Mouse (Mus musculus) T-helper 2 cell (primary cell): ENCODE results near the gene Pidd1.
"Not testable (repeated sequence)": the region's sequence is repeated elsewhere in the genome, so short reads cannot be mapped to it uniquely, and the experiment has no call there.

ENCODE experiments used
- in situ Hi-C: fragments of 300-600 bp; cut with MboI, MseI; formaldehyde crosslinking; loops from one replicate; pipeline ENCODE4 v1.15.1; 2025; ENCODE audit warnings: high pct_unique_total_duplicates

Gene Pidd1

DNA sequence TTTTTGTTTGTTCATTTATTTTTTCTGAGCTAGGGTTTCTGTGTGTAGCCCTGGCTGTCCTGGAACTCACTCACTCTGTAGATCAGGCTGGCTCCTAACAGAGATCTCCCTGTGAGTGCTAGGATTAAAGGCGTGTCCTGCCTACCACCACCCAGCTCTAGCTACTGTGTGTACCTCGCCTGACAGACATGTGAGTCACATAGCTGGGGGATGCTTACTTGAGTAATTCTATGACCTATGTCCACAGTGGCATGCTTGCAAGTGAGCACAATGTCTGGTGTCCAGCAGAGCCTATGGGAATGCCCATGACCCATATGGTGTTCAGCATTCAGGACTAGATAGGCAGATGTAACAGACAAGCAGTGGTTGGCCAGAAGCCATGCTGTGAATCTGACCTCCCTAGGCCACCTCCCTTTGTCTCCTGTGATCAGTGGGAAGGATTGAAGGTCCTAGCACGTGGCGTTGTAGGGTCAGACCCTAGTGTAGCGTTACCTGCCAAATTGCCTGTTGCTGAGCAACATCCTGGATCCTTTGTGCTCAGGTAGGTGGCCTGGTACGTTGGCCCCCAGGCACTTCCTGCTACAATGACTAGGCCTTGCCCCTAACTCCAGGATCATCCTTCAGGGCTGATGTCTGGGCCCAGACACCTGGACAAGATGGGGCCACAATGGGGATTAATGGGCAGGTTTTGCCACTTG lies 27.5 kb downstream of the Pidd1 start:
- in situ Hi-C loops: no loop called here

- in situ Hi-C loops: no loop called here
Measured at GRCm38 (mm10) chr7:141413809-141414584, 29.8 kb downstream of the Pidd1 start, which contains the start of gene Gatd1. Gene Gatd1 (minus strand): TSS chr7:141414136.

DNA sequence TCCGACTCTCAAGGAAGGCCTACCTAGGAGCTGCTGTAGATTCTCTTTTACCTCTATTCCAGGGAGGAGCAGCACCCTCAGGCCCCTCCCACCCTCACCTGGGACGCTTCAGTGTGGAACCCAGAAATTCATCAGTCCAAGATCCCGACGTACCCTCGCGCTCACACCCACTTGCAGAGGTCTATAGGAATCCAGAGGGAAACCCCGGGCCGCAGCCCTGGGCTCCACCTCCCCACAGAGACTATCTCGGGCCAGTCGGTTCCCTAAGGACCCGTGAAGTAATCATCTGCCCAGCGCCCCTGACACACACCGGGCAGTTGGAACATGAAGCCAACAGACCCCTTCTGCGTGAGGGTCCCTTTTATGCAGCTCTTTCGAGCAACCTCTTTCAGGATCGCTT lies 30.5 kb downstream of the Pidd1 start:
- in situ Hi-C loops: no loop called here

GRCm38 (mm10) chr7:141411667-141412066 lies 32.2 kb downstream of the Pidd1 start:
- in situ Hi-C loops: no loop called here

- in situ Hi-C loops: no loop called here
Measured at GRCm38 (mm10) chr7:141410631-141411030, 33.2 kb downstream of the Pidd1 start.

DNA sequence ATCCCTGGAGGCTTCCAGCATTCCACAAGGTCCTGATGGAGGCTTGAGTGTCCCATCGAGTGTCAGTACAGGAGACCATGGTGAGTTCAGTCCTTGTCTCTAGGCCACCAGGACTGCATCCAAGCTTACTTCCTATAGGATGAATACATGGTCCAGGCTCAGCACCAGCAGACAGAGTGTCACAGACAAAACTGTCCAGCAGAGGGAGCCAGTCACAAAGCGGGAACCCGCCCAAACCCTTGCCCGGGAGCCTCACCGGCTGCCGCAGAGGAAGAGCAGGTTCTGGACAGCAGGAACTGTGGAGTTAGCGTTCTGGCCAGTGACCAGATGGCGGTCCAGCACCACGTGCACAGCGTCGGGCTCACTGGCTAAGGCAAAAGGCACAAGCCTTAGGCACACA lies 35.0 kb downstream of the Pidd1 start:
- in situ Hi-C loops: no loop called here

DNA sequence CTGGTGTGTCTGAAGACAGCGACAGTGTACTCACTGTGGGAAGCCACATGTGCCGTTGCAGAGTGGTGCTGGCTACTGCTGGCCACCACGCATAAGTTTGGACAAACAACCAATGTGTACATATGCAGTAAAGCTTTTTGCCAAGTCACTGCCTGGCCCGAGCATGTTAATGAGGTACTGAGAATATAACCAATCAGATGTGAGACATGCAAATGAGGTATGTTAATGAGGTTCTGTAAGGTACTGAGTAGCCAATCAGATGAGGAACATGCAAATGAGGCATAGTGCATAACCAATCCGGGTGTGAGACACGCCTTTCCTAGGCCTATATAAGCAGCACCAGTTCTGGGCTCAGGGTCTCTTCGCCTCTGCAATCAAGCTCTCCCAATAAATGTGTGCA lies 36.2 kb downstream of the Pidd1 start:
- in situ Hi-C loops: not testable (repeated sequence)

DNA sequence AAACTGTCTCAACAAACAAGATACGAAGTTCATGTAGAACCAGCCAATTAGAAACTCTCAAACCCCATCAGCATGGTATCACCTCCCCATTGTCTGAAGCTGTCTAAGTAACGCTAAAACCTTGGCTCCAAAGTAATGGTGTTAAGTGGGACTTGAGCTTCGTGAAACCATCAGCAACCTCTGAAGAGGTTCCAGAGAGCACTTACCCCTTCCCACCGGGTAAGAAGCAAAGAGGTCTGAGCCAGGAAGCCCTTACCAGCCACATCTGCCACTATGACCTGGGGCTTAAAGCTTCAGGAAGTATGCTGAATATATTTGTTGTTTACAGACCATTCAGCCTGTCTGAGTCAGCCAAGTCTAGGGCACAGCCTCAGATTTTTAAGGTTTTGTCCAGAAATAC lies 38.4 kb downstream of the Pidd1 start:
- in situ Hi-C loops: no loop called here

DNA sequence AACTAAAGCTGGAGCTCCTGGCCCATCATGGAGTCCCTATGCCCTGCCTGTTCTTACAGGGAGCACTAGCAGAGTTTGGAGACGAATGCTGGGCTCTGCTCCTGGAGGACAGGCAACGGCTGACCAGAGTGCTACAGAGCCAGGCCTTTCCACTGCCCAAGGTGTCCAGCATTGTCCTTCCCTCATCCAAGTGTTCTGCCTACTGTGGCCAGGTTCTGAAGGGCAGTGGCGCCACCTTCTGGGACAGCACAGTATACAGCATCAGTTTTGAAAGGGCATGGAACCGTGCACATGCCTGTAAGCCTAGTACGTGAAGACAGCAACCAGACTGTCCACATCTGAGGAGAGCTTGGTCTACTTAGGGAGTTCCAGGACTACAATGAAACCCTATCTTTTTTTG lies 40.5 kb downstream of the Pidd1 start:
- in situ Hi-C loops: no loop called here

GRCm38 (mm10) chr7:141395348-141395747 lies 48.5 kb downstream of the Pidd1 start:
- in situ Hi-C loops: no loop called here

DNA sequence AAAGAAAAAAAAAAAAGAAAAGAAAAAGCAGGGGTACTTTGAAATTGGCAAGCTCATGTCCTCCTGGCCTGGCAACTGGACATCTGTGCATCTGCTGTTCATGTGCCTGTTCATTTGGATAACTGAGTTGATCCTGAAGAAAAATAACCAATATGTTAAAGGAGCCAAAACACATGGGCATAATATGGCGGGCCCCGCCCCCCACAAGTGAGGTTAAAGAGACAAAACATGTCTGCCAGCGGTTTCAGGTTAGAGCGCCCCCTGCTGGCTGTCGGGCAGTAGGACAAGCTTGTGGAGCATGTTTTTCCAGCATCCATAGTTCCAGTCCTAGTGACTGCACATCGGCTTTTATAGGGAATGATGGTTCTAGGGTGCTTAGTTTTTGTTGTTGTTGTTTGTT lies 49.1 kb downstream of the Pidd1 start:
- in situ Hi-C loops: no loop called here

GRCm38 (mm10) chr7:141394158-141394557 lies 49.7 kb downstream of the Pidd1 start:
- in situ Hi-C loops: no loop called here

DNA sequence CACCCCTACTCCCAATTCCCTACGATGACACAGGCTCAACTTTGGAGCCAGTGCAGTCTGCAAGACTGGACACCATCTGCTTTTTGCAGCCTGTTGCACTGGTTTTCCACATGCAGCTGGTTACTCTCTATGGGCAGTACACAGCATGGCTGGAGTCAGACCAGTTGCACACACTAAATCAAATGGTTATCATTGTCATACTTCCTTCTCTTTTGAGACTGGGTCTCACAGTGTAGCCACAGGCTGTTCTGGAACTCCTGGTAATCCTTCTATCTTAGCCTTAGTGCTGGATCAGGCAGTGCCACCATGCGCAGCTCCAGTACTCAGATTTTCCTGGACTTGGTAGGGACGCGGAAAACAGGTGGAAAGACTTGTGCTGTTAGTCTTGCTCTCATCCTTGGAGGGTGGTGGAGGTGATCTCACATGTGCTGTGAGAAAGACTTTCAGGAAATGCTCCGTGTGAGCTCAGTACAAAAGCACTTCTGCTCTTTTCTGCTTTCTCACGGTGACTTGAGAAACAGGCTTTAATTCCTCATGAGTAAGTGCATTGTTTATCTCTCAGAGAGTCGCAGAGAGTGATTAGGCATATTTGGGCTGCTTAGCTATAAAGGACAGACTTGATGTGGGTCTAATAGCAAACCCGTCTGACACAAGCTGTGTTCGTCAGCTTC lies 51.1 kb downstream of the Pidd1 start:
- in situ Hi-C loops: no loop called here

DNA sequence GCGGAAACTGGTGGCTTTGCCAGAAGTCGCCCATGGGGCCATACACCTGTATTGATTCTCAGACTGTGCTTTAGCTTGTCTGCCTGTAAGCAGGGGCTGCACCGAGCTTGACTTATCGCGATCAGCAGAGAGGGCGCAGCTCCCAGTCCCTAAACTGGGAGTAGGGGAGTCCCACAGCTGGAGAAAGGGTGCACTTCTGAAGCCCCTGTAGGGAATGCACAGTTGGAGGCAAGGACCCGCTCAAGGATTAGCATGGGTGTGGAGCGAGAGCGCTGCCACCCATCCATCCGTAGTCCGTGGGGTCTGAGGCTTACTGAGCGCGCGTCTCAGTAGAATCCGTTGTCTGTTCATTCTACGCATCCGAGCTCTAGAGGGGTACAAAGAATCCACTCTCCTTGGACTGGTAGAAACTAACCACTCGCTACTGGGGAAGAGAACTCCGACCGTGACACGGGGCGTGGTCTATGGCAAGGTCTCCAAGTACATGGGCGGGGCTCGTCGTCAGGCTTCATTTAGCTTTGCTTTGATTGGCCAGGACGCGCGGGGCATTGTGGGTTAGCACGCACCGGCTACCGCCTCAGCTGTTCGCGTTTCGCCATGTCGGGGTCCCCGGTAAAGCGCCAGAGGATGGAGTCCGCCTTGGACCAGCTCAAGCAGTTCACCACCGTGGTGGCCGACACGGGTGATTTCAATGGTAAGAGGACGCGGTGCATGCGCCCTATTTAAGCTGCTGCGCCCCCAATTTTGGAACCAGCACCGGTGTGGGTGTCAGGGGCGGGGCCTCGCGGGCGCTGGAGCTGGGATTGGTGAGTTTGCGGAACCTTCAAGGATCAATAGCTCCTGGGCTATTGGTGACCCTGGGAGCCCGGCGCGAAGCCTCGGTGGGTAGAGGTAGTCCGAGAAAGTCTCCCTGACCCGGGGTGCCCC lies 51.9 kb downstream of the Pidd1 start, which contains the start of gene Taldo1:
TSS of gene Taldo1 (plus strand) at position 575 of the 927 bp plus-strand sequence.
- in situ Hi-C loops: no loop called here

- in situ Hi-C loops: no loop called here
Measured at GRCm38 (mm10) chr7:141390326-141391259, 53.2 kb downstream of the Pidd1 start.

DNA sequence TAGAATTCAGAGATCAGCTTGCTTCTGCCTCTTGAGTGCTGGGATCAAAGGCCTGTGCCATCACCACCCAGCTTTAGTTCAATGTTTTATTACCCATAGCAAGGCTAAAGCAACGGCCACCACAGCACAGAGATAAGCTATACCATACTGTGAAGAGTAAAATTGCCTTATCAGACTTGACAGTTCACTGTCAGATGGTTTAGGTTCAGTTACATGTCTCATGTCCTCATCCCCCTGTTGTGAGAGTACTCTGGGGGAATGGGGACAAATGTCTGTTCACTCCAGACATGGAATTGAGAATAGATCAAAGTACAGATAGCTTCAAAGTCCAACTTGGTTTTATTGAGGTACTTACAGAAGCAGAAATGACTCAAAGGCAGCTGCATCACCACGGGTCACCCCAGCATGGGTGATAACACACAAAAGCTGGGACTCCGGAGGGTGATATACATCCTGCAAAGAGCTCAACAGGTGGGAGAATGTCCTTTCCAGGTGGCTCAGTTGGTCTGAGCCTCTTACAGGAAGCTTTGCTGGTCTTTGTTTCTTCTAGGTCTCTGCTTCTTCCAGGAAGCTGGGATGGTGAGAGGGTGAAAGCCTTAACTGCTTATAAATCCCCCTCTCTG lies 55.2 kb downstream of the Pidd1 start:
- in situ Hi-C loops: no loop called here
